Mouse (Mus musculus): Measurements from ENCODE around the gene Rslcan18.
"Not testable (repeated sequence)": the region's sequence is repeated elsewhere in the genome, so short reads cannot be mapped to it uniquely, and the experiment has no call there.

Gene Rslcan18

DNA sequence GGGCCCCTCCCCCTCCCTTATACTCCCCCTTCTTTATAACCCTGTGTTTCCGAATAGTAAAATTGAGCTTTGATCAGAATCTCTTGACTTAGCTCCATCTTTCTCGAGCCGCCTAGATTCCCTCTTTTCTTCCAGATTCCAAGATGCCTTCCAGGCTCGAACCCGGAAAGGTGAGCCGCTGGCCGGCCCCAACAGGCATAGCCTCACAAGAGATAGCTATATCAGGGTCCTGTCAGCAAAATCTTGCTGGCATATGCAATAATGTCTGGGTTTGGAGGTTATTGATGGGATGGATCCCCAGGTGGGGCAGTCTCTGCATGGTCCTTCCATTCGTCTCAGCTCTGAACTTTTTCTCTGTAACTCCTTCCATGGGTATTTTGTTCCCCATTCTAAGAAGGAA lies at the start of gene Rslcan18:
Rslcan18 (minus strand) TSS at position 101 of the 400 bp plus-strand sequence.
- not testable (repeated sequence) for DNase-seq (ENCODE audit: low read depth, low spot score)

DNA sequence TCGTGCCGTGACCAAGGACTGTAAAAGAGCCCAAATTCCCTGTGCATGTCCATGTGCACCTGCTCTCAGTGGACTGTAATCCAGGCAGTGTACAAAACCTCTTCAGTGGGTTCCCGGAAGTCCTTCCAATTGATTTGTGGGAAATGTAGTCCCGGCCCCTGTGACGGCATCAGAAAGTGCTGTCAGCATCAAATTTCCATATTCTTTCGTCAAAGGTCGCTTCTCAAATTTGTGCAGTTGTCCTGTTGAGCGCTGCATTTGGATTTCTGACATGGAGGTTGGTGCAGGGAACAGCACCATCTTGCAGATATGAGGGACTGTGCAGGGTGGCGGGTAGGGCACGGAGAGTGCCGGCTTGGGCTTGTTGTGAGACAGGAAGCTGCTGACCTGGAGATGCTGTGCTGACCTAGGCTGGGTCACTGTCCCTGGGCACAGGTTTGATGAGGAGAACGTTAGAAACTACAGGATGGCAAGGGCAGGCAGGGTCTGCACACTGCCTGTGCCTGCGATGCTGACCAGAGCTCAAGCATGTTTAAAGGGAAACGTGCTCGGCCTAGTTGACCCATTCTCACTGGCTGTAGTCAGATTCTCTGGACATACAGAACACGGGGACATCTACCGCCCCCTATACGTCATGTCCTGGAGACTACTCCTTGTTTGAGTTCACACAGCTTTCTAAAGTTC lies 12.1 kb upstream of the Rslcan18 start:
- DNase-seq (ENCODE audit: low read depth, low spot score), result peak; percentile 81

GRCm38 (mm10) chr13:67127507-67127906 lies 11.4 kb upstream of the Rslcan18 start:
- DNase-seq (ENCODE audit: low read depth, low spot score), result not testable (repeated sequence)

DNA sequence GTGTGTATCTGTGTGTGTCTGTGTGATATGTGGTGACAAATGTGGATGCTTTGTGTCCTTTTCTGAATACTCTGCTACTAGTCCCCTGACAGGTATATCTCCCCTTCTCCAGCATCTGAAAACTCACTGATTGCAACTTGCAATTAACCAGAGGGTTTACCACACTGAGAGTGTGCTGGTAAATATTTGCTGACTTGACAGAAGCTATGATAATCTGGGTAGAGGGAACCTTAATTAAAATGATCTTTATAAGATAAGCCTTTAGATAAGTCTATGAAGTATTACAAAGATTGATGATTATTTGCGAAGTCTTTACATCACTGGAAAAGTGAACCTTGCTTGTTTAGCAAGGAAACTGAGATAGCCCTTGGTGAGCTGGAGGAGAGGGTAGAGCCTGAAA lies 8.4 kb upstream of the Rslcan18 start:
- DNase-seq (ENCODE audit: low read depth, low spot score), result no peak

GRCm38 (mm10) chr13:67121360-67121759 lies 5.3 kb upstream of the Rslcan18 start, which contains the start of gene Zfp759:
TSS of gene Zfp759 (plus strand) at chr13:67121660.
- not testable (repeated sequence) for DNase-seq (ENCODE audit: low read depth, low spot score)

- no peak for DNase-seq (ENCODE audit: low read depth, low spot score)
Observed at GRCm38 (mm10) chr13:67113287-67113686, 2.8 kb downstream of the Rslcan18 start.

DNA sequence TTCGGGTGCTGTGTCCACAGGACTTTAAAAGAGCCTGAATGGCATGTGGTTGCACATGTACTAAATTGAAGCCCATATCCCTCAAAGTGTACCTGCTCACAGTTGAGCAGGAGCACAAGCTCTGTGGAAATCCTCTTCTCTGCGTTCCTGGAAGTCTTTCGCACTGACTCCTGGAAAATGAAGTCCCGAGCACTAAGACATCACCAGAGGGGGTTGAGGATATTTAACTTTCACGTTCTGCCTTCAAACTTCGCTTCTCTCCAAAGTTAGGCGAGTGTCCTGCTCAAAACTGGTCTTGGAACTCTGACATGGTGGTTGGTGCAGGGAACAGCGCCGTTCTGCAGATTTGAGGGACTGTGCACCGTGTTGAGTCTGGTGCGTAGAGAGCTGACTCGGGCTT lies 4.0 kb downstream of the Rslcan18 start:
- no peak for DNase-seq (ENCODE audit: low read depth, low spot score)

- no peak for DNase-seq (ENCODE audit: low read depth, low spot score)
Observed at GRCm38 (mm10) chr13:67108821-67109206, 7.2 kb downstream of the Rslcan18 start.

GRCm38 (mm10) chr13:67108194-67108820 lies 7.8 kb downstream of the Rslcan18 start, which contains the start of gene Gm28557:
TSS of gene Gm28557 (minus strand) at chr13:67108604.
- DNase-seq (ENCODE audit: low read depth, low spot score), result peak; percentile 95

DNA sequence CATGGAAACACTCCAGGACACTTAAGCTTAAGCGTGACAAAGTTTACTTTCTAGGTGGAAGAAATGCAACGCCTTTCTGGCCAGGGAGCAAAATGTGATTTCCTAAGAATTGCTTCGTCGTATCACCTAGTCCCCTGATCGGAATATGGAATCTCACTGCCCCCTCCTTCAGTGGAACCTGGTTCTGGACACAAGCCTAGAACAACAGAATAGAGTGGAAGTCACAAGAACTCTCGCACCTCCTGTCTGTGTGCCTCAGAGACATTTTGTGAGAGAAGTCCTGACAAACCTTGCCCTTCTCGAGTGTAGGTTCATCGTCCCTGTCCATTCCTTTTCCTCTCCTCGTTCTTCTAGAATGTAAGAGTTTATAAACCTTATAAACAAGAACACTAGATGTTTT lies 8.4 kb downstream of the Rslcan18 start:
- DNase-seq (ENCODE audit: low read depth, low spot score), result no peak

- no peak for DNase-seq (ENCODE audit: low read depth, low spot score)
Observed at GRCm38 (mm10) chr13:67097876-67098275, 18.2 kb downstream of the Rslcan18 start, which contains the start of gene Zfp708. TSS of gene Zfp708 (minus strand) at chr13:67097976.

DNA sequence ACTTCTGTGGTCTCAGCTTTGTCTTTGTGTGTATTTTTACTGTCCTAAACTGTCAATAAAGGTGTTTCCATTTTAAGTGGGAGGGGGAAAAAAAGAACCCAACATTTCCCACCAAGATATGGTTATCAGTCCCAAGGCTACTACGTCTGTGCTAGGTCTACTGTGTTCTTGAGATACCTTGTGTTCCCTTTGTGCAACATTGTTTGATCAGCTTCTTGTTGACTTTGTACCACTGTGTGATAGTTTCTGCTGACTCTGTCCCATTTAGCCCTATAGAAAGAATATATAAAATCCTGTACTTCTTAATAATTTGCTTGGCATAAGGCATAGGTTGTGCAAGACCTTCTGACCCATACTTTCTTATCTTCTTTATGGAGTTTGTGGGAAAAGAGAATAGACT lies 25.9 kb downstream of the Rslcan18 start:
- no peak for DNase-seq (ENCODE audit: low read depth, low spot score)

DNA sequence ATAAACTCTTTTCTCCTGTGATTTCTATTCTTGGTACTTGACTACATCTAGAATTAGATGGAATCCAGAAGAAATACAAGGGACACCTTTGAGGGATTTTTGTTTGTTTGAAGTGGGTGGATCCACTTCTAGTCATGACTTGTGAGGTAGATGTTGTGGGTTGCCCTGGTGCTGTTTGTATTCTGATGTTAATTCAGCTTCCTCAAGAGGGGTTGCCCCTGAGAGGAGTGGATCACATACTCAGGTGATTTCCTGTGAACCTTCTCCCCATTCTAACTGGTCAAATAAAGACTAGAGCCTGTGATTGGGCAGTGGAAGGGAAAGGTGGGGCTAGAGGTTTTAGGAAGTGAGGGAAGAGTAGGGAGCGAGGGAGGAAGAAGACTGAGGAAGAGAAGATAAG lies 34.1 kb downstream of the Rslcan18 start:
- DNase-seq (ENCODE audit: low read depth, low spot score), result no peak

GRCm38 (mm10) chr13:67081142-67081713 lies 34.8 kb downstream of the Rslcan18 start:
- peak; percentile 60 for DNase-seq (ENCODE audit: low read depth, low spot score)

DNA sequence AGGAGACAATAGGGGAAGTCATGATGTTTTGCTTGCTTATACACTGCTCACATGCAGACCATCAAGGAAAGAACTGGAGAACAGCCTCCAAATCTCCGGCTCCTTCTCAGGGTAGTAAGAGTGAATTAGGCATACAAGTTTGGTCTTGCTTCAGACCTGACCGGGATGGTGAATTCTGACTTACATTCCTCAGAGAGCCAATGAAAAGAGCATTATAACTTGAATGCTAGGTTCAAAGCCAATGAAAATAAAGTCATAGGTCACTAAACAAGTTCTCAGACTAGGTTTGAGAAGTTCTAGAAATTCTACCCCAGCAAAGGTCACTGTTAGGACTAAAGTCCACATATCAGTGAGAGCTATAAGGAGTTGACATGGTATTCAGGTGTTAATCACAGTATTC lies 38.8 kb downstream of the Rslcan18 start:
- no peak for DNase-seq (ENCODE audit: low read depth, low spot score)

GRCm38 (mm10) chr13:67072786-67073185 lies 43.3 kb downstream of the Rslcan18 start:
- DNase-seq (ENCODE audit: low read depth, low spot score), result no peak

GRCm38 (mm10) chr13:67065386-67065785 lies 50.7 kb downstream of the Rslcan18 start:
- no peak for DNase-seq (ENCODE audit: low read depth, low spot score)

DNA sequence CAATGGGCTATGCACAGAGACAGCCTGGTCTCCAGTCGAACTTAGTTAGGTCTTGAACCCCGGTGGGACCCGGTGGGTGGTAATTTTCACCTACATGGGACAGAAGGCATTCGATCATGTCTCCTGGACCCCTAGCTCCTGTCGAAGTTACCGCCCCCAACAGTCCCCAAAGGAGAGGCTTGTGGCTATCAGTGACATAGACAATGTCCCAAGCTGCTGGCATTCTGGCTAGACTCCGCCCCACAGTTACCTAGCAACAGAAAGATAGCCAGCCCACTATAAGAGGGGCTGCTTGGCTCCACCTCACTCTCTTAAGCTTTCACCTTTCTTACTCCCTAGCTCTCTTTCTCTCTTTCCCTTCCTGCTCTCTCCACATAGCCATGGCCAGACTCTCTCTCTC lies 53.6 kb downstream of the Rslcan18 start:
- no peak for DNase-seq (ENCODE audit: low read depth, low spot score)

- DNase-seq (ENCODE audit: low read depth, low spot score), result peak; percentile 86
Observed at GRCm38 (mm10) chr13:67060786-67061358, 55.2 kb downstream of the Rslcan18 start, which contains the start of gene Zfp712. TSS of gene Zfp712 (minus strand) at chr13:67061170.

DNA sequence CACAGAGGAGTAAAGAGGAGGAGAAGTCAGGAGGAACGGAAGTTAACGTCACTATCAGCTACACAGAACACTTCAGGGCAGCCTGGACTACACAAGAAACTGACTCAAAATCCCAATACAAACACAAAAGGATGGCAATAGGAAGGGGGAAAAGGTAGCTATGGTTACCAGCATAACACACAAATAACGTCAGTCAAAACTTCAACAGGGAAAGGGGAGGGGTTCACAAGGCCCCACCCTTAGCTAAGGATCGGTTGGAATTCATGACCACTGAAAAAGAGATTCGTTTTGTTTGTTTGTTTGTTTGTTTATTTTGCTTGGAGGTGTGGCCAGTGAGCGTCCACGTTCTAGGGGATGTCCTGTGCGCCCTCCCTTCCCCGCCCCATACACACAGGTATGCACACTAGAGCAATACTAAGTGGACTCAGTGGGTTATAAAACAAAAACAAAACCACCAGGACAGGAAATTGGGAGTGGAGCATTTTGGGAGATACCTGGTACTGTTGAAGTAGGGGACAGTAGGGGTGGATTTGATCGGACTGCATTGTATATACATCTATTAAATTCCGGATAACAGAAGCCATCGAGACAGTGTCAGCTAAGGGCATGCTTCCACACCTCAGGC lies 55.8 kb downstream of the Rslcan18 start:
- DNase-seq (ENCODE audit: low read depth, low spot score), result no peak

Measured in brain, embryonic 18.5 days (tissue).